Mouse (Mus musculus): ENCODE data around the gene Fcgr4. TPM values are rescaled to one million over a fixed set of nuclear protein-coding genes. Genes with fewer than 3 reads are reported as not detected.
A peak's percentile ranks its signal among the peaks of the same experiment; 100 is the strongest.

Fcgr4 gene
- total RNA-seq, 2 experiments from 2014 or later = 7.6 to 12.2 TPM

DNA sequence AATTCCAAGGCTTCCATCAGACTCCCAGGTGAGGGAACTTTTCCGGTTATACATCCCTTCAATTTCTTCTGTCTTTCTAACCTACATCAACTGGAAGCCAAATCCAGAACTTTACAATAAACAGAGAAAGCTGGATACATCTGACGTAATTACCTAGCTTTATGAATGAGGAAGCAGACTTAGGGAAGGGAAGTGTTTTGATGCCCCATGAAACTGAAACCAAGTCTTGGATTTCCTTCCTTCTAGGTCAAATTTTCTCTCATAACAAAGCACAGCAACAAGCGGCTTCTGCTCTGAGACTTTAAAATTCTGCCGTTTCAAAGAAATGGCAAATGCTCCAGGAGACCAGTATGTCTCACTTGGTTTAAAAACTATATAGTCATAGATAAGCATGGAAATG lies 12.4 kb upstream of the Fcgr4 start:
- ATAC-seq (replicated peaks; ENCODE audit: low FRiP score, poor library complexity, severe bottlenecking) = no peak

- 0 out of 2 replicates have a peak, but pooled peaks have one; percentile 39 for ATAC-seq (replicated peaks; ENCODE audit: low FRiP score, poor library complexity, severe bottlenecking)
Measured at GRCm38 (mm10) chr1:171006905-171007304, 11.8 kb upstream of the Fcgr4 start.

DNA sequence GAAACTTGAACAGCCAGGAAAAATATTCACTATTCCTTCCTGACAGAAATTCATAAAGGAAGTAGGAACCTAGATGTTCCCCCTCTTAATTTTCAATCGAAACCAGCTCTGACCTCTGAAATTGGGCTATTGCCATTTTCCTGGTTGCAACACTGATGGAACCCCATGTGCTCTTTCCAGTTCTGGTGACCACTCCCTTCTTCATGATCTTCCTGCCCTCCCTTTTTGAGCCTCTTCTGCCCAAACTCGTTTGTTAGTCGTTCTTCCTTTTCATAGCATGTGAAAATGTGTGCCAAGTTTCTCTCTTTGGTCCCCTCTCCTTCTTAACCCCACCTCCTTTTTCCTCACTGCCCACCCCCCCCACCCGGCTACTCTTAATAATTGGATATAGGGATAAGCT lies 7.0 kb upstream of the Fcgr4 start:
- no peak for ATAC-seq (replicated peaks; ENCODE audit: low FRiP score, poor library complexity, severe bottlenecking)

- no peak for ATAC-seq (replicated peaks; ENCODE audit: low FRiP score, poor library complexity, severe bottlenecking)
Measured at GRCm38 (mm10) chr1:171016676-171017356, 1.9 kb upstream of the Fcgr4 start.

DNA sequence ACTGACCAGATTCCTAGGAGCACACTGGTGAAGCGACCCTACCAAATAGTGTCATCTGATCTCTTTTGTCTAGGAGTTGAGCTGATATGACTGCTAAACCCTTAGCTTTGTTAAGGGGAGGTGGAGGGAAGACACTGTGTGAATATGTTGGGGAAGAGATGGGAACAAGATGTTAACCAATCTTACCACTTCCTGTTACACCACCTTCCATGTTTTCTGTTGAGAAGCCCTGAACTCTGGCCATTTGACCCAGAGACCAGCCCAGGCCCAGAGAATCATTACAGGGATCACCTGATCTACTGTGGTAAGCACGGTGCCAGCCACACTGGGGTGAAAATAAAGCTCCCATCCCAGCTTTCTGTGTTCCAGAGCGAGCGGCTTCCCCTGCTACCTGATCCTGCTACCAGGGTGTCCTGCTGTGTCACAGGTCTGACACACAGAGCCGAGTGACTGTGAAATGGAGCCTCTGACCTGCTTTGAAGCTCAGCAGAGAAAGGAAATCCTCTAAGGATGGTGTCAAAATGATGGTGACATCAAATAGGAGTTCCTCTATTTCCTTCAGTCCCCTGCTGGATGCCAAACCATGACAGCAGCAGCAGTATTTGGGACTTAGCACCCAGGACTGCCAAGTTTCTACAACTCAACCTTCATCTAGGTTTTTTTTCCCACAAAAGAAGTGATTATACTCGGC lies 1.1 kb upstream of the Fcgr4 start:
- ATAC-seq (replicated peaks; ENCODE audit: low FRiP score, poor library complexity, severe bottlenecking) = no peak

DNA sequence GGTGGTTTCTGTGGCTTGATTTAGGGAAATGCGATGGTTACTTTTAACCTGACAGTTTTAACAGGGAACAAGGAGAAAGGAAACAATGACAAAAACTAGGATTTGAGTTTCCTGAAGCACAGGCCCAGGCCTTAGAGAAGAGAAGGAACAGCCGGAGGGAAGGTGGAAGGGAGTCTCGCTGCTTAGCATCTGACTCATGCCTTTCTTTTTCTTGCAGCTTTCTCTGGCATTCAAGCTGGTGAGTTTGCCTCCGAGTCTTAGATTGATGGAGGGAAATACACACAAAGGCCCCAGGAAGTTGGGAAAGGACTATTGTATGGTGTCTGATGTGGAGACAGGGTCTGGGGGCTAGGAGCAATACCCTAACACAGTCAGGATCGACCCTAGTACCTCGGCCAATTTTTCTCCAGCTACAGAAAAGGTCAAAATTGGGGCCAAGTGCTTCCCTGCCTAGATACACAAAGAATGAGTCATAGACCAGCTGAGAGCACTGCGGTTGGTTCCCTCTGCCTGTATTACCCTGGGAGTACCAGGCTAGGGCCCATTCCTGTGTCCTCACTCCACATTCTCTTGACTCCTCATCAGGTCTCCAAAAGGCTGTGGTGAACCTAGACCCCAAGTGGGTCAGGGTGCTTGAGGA lies 711 bp downstream of the Fcgr4 start:
- no peak for ATAC-seq (replicated peaks; ENCODE audit: low FRiP score, poor library complexity, severe bottlenecking)

GRCm38 (mm10) chr1:171031752-171032151 lies 13.0 kb downstream of the Fcgr4 start:
- ATAC-seq (replicated peaks; ENCODE audit: low FRiP score, poor library complexity, severe bottlenecking) = peak; percentile 71

- no peak for ATAC-seq (replicated peaks; ENCODE audit: low FRiP score, poor library complexity, severe bottlenecking)
Measured at GRCm38 (mm10) chr1:171032691-171033090, 14.0 kb downstream of the Fcgr4 start.

DNA sequence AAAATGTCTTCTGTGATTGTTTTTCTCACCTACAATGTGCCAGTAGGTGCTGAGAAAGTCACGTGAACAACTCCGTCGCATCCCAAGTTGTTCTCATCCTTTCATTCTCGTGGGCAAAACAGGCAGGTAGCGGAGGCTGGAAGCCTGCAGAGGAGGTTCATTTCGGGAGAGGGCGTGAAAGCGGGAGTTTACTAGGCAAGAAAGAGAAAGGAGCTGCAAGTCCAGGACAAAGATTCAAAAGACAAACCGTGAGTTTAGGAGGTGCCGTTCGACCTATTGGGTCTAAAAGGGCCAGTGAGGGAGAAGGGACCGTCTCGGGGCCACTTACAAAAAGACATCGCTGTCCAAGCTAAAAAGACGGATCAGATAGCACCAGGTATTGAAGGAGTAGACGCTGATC lies 14.5 kb downstream of the Fcgr4 start:
- 0 out of 2 replicates have a peak, but pooled peaks have one; percentile 23 for ATAC-seq (replicated peaks; ENCODE audit: low FRiP score, poor library complexity, severe bottlenecking)

DNA sequence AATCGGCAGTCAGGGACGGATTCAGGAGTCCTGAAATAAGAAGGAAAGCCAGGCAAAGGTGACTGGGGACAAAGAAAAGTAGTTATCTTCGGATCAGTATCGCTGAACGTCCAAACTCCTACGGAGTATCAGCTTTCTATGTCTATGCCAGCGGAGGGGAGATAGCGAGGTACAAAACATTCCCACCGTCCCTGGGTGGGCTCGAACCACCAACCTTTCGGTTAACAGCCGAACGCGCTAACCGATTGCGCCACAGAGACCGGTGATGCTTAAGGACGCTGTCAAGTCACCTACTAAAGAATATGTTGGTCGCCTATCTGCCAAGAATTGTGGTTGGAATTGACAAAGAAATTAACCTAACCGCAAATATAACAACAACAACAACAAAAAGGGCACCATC lies 15.0 kb downstream of the Fcgr4 start:
- ATAC-seq (replicated peaks; ENCODE audit: low FRiP score, poor library complexity, severe bottlenecking) = peak; percentile 22; the same call in 1 of the 2 replicates

GRCm38 (mm10) chr1:171034201-171034600 lies 15.5 kb downstream of the Fcgr4 start:
- ATAC-seq (replicated peaks; ENCODE audit: low FRiP score, poor library complexity, severe bottlenecking) = no peak

GRCm38 (mm10) chr1:171035611-171036010 lies 16.9 kb downstream of the Fcgr4 start:
- ATAC-seq (replicated peaks; ENCODE audit: low FRiP score, poor library complexity, severe bottlenecking) = no peak

DNA sequence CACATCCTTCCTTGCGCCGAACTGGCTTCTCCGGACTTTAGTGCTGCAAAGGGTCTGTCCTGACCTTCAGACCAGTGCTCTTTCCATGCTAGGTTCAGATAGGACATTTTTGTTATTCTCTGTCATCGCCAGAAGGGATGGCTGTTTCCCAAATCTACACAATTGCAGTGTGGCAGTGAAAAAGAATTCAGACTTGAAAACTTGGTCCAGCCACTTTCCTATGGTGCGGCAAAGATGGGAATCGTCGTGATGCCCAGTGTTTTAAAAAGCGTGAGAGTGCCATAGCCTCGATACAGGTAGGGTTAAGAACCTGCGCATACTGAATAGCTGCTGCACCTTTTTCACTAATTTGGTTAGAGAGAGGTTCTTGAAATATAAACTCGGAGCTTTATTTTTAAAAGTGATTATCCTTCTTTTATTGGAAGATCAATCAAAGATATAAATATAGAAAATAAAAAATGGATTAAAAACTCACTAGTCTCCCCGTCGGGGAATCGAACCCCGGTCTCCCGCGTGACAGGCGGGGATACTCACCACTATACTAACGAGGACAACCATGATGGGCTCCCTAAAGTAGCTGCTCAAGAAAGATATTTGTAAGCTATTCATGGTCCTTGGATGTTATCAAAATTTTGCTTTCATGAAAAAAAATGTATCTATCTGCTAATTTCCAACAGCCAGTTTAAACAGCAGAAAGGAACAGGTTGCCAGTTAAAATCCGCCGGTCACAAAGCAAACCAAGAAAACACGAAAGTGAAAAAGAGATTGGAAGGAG lies 18.0 kb downstream of the Fcgr4 start:
- ATAC-seq (replicated peaks; ENCODE audit: low FRiP score, poor library complexity, severe bottlenecking) = peak; percentile 41; the same call in 1 of the 2 replicates

- peak; percentile 59 for ATAC-seq (replicated peaks; ENCODE audit: low FRiP score, poor library complexity, severe bottlenecking)
Measured at GRCm38 (mm10) chr1:171037861-171038721, 19.4 kb downstream of the Fcgr4 start.

GRCm38 (mm10) chr1:171039135-171039534 lies 20.4 kb downstream of the Fcgr4 start:
- no peak for ATAC-seq (replicated peaks; ENCODE audit: low FRiP score, poor library complexity, severe bottlenecking)

- no peak for ATAC-seq (replicated peaks; ENCODE audit: low FRiP score, poor library complexity, severe bottlenecking)
Measured at GRCm38 (mm10) chr1:171039880-171040279, 21.2 kb downstream of the Fcgr4 start.

DNA sequence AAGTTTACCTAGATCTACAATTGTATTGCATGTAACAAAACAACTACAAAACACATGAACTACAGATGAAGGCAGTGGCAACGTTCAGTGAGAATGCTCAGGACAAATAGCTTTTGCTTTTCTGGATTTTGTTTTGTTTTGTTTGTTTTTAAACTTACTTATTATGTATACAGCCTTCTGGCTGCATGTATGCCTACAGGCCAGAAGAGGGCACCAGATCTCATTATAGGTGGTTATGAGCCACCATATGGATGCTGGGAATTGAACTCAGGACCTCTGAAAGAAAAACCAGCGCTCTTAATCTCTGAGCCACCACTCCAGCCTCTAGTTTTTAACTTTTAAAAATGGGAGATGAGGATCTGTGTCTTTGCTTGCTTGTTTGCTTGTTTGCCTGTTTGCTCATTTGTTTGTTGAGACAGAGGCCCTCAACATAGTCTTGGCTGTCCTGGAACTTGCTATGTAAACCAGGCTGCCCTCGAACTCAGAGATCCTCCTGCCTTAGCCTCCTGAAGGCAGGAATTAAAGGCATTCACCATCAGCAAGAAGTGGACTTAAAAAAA lies 25.0 kb downstream of the Fcgr4 start:
- no peak for ATAC-seq (replicated peaks; ENCODE audit: low FRiP score, poor library complexity, severe bottlenecking)

- ATAC-seq (replicated peaks; ENCODE audit: low FRiP score, poor library complexity, severe bottlenecking) = peak; percentile 95
Measured at GRCm38 (mm10) chr1:171044365-171045078, 25.8 kb downstream of the Fcgr4 start.
